Mouse (Mus musculus): Measurements from ENCODE around the gene Htr2a.

- no peak for TF ChIP-seq CTCF (IDR thresholded peaks at IDR 0.05; ENCODE audit: low read depth)
- TF ChIP-seq EP300 (IDR thresholded peaks at IDR 0.05; ENCODE audit: low read depth), result no peak
These were observed 56.1 kb downstream of the Htr2a start for GRCm38 (mm10) chr14:74696766-74697165.

Measured in heart, postnatal 0 days (tissue).